Mouse (Mus musculus): ENCODE data around the gene Esam.

The Esam gene

GRCm38 (mm10) chr9:37552536-37553293 is 24.8 kb downstream of the Esam start, which contains the start of gene Nrgn:
Nrgn (minus strand) TSS chr9:37552904.
- in situ Hi-C loops (cut with MboI, MseI): no loop called here

GRCm38 (mm10) chr9:37554279-37554678 is 26.4 kb downstream of the Esam start:
- in situ Hi-C loops (cut with MboI, MseI): no loop called here

- in situ Hi-C loops (cut with MboI, MseI): no loop called here
Measured at GRCm38 (mm10) chr9:37554838-37555748, 27.2 kb downstream of the Esam start, which contains the start of gene Siae. Siae (plus strand) TSS chr9:37555698.

- in situ Hi-C loops (cut with MboI, MseI): no loop called here
Measured at GRCm38 (mm10) chr9:37556366-37556765, 28.5 kb downstream of the Esam start.

- in situ Hi-C loops (cut with MboI, MseI): no loop called here
Measured at GRCm38 (mm10) chr9:37560617-37561016, 32.7 kb downstream of the Esam start.

GRCm38 (mm10) chr9:37563805-37564204 is 35.9 kb downstream of the Esam start:
- in situ Hi-C loops (cut with MboI, MseI): no loop called here

- in situ Hi-C loops (cut with MboI, MseI): no loop called here
Measured at GRCm38 (mm10) chr9:37567019-37567418, 39.1 kb downstream of the Esam start.

- in situ Hi-C loops (cut with MboI, MseI): no loop called here
Measured at GRCm38 (mm10) chr9:37567454-37567853, 39.6 kb downstream of the Esam start.

- in situ Hi-C loops (cut with MboI, MseI): no loop called here
Measured at GRCm38 (mm10) chr9:37567892-37568604, 40.2 kb downstream of the Esam start.

- in situ Hi-C loops (cut with MboI, MseI): no loop called here
Measured at GRCm38 (mm10) chr9:37568605-37569214, 40.8 kb downstream of the Esam start.

- in situ Hi-C loops (cut with MboI, MseI): no loop called here
Measured at GRCm38 (mm10) chr9:37569231-37569835, 41.5 kb downstream of the Esam start.

- in situ Hi-C loops (cut with MboI, MseI): no loop called here
Measured at GRCm38 (mm10) chr9:37572204-37572876, 44.5 kb downstream of the Esam start.

- in situ Hi-C loops (cut with MboI, MseI): no loop called here
Measured at GRCm38 (mm10) chr9:37576436-37576930, 48.6 kb downstream of the Esam start.

GRCm38 (mm10) chr9:37583594-37583993 is 55.7 kb downstream of the Esam start:
- in situ Hi-C loops (cut with MboI, MseI): no loop called here

- in situ Hi-C loops (cut with MboI, MseI): no loop called here
Measured at GRCm38 (mm10) chr9:37586718-37587117, 58.8 kb downstream of the Esam start.

All from T-helper 17 cell (primary cell).